Mouse (Mus musculus) adrenal gland, postnatal 10 days (tissue): Measurements from ENCODE around the gene Gm29049. TPM values are rescaled to one million over a fixed set of nuclear protein-coding genes. Genes with fewer than 3 reads are reported as not detected.
"Not testable (repeated sequence)": the region's sequence is repeated elsewhere in the genome, so short reads cannot be mapped to it uniquely, and the experiment has no call there.

Experiments used
- DNase-seq: peaks from one replicate; pipeline ENCODE4 v3.0.0; 2021; ENCODE audit warnings: mixed read lengths
- long read RNA-seq, 2 experiments: library from polyadenylated mRNA; stranded (forward); transcript quantifications; one replicate each; pipeline ENCODE4 v2.0.0; 2021
- total RNA-seq, 2 experiments: library from RNA; stranded (reverse); gene quantifications; 2 replicates each; pipeline ENCODE4 v1.2.3; 2021

Gm29049 gene
- not detected for total RNA-seq
- long read RNA-seq, experiment 1, result 0 reads
- long read RNA-seq, experiment 2, result 0 reads

GRCm38 (mm10) chrY:7997068-7997467, at the start of gene Gm29049:
Gene Gm29049, minus strand, starts transcription at chrY:7997168.
- not testable (repeated sequence) for DNase-seq

Other genes with a start within 250 kb of the Gm29049 start
- not detected for gene Gm20825, start 74.3 kb upstream of the Gm29049 start, total RNA-seq